Comparison of ENCODE assay signal across 25 mouse cellular contexts in genomic region chr2:167038297-167038696, GRCm38 (mm10). TPM values are rescaled to one million over a fixed set of nuclear protein-coding genes. Genes with fewer than 3 reads are reported as not detected.
DNase-seq lines count a peak whose midpoint lies in the region; ATAC-seq and TF ChIP-seq lines count a peak whose summit lies in the region.
"Had no signal": no experiment of that assay in that cellular context is flagged by ENCODE, and none has a peak within 500 bp of the region (broad histone marks: within the 10 kb centered on the region; RNA-seq: fewer than 3 reads in every experiment).

No protein-coding gene starts in this region.

- peaks cover 57% of the 10 kb centered on the region for H3K4me1 ChIP-seq in liver, embryonic 12.5 days
- H3K4me1 ChIP-seq in liver, postnatal 0 days (ENCODE audit: insufficient read depth), result peaks cover 18% of the 10 kb centered on the region
- H3K4me1 ChIP-seq: embryonic facial prominence, embryonic 15.5 days; forebrain, embryonic 10.5 days; hindbrain, embryonic 10.5 days had no signal

- H3K36me3 ChIP-seq in liver, embryonic 12.5 days, result peaks cover 100% of the 10 kb centered on the region
- peaks cover 99% of the 10 kb centered on the region for H3K36me3 ChIP-seq in liver, postnatal 0 days (replicated peaks; ENCODE audit: insufficient read depth, low read length)

- no peak overlapping the region for H3K9ac ChIP-seq in liver, embryonic 12.5 days
- no peak overlapping the region for H3K9ac ChIP-seq in liver, postnatal 0 days (replicated peaks)
- H3K9ac ChIP-seq: embryonic facial prominence, embryonic 15.5 days; heart, embryonic 15.5 days had no signal

- H3K4me3 ChIP-seq in liver, embryonic 12.5 days, result no peak overlapping the region
- H3K4me3 ChIP-seq in liver, postnatal 0 days (ENCODE audit: low read depth, low read length), result no peak overlapping the region
- H3K4me3 ChIP-seq: embryonic facial prominence, embryonic 15.5 days; erythroblast, embryonic 14.5 days; forebrain, embryonic 10.5 days; heart, embryonic 15.5 days; hindbrain, embryonic 10.5 days had no signal

- H3K27me3 ChIP-seq in liver, embryonic 12.5 days (replicated peaks), result no peaks in the 10 kb centered on the region
- H3K27me3 ChIP-seq in liver, postnatal 0 days (ENCODE audit: insufficient read depth, low read length), result no peaks in the 10 kb centered on the region
- H3K27me3 ChIP-seq: embryonic facial prominence, embryonic 15.5 days; heart, embryonic 15.5 days had no signal

- no peak for TF ChIP-seq CTCF in liver, postnatal 0 days (IDR thresholded peaks at IDR 0.05; ENCODE audit: low read depth)

- H3K9me3 ChIP-seq in liver, embryonic 12.5 days (replicated peaks), result no peaks in the 10 kb centered on the region
- H3K9me3 ChIP-seq in liver, postnatal 0 days (ENCODE audit: low read length), result no peaks in the 10 kb centered on the region
- H3K9me3 ChIP-seq: embryonic facial prominence, embryonic 15.5 days; forebrain, embryonic 10.5 days; G1E; heart, embryonic 15.5 days; hindbrain, embryonic 10.5 days had no signal

- no peak for TF ChIP-seq EP300 in liver, postnatal 0 days (IDR thresholded peaks at IDR 0.05; ENCODE audit: low read depth)

- peak; percentile 54 for DNase-seq in cerebellum, adult 11-12 months
- no peak for DNase-seq in liver, postnatal 0 days
- DNase-seq in cerebellum, adult 9-10 months, result peak; percentile 62
- peak; percentile 50 to 57 for DNase-seq in cerebellum, postnatal 25 days
- no peak for DNase-seq in adrenal gland, adult 2 months
- DNase-seq in neural tube, embryonic 10.5 days (ENCODE audit: extremely low spot score, low spot score), result no peak
- DNase-seq: adrenal gland, postnatal 10 days; B cell, adult 2 months; embryo, embryonic 11 days; gastrocnemius, postnatal 36 days; heart, adult 18-20 months had no signal

- WGBS in liver, embryonic 12.5 days (ENCODE audit: insufficient replicate concordance), result 84% methylated on average over 6 of the region's 6 CpGs
- 89% methylated on average over 6 of the region's 6 CpGs for WGBS in liver, postnatal 0 days (ENCODE audit: insufficient replicate concordance)

- no peak for ATAC-seq in cerebellum, adult (ENCODE audit: insufficient number of reproducible peaks, low FRiP score, low TSS enrichment)
- ATAC-seq in liver, embryonic 12.5 days, result no peak
- no peak for ATAC-seq in liver, postnatal 0 days
- ATAC-seq: CD4-positive, CD25-positive, alpha-beta regulatory T cell, adult 4 months; forebrain, embryonic 14.5 days; hindbrain, embryonic 16.5 days; inflammation-experienced regulatory T-cells, adult 6 months; intestine, postnatal 0 days had no signal

- H3K27ac ChIP-seq in liver, embryonic 12.5 days, result peak overlapping the region; percentile 85; the same call in 1 of the 2 replicates
- no peak overlapping the region for H3K27ac ChIP-seq in liver, postnatal 0 days (ENCODE audit: low read depth)
- H3K27ac ChIP-seq: embryonic facial prominence, embryonic 15.5 days; heart, embryonic 15.5 days; hindbrain, embryonic 10.5 days had no signal

- no peak overlapping the region for H3K4me2 ChIP-seq in liver, embryonic 12.5 days
- H3K4me2 ChIP-seq in liver, postnatal 0 days (ENCODE audit: low read depth, low read length), result no peak overlapping the region
- H3K4me2 ChIP-seq: embryonic facial prominence, embryonic 15.5 days; heart, embryonic 11.5 days; heart, embryonic 15.5 days had no signal

RNA-seq across cellular contexts. Expression of gene Ddx27, which starts 23.3 kb away (rescaled TPM):
- 78.8 and 79.3 TPM in 2 replicates for polyA plus RNA-seq in liver, embryonic 12.5 days (2016; fragmentation: Nextera tagmentation; extraction: Ambion mirVana)
- polyA plus RNA-seq in liver, postnatal 0 days (2015; fragmentation: Nextera tagmentation; extraction: Ambion mirVana), result 19.2 and 21.9 TPM in 2 replicates
- 10 to 100 TPM; 29.2 to 41.5 TPM for total RNA-seq in adrenal gland, adult 2 months (2021)
- polyA plus RNA-seq in adrenal gland, adult 2 months (2012; rRNA removed), result 28.3 and 31.1 TPM in 2 replicates

RNA-seq across cellular contexts. Expression of gene Znfx1, which starts 24.5 kb away (rescaled TPM):
- polyA plus RNA-seq in liver, embryonic 12.5 days (2016; fragmentation: Nextera tagmentation; extraction: Ambion mirVana), result 13.7 and 13.8 TPM in 2 replicates
- 5.8 and 6.3 TPM in 2 replicates for polyA plus RNA-seq in liver, postnatal 0 days (2015; fragmentation: Nextera tagmentation; extraction: Ambion mirVana)
- total RNA-seq in adrenal gland, adult 2 months (2021), result 10 to 100 TPM; 50.2 to 53.6 TPM
- 29.5 and 31.9 TPM in 2 replicates for polyA plus RNA-seq in adrenal gland, adult 2 months (2012; rRNA removed)

RNA-seq across cellular contexts. Expression of gene Stau1, which starts 42.2 kb away (rescaled TPM):
- polyA plus RNA-seq in liver, embryonic 12.5 days (2016; fragmentation: Nextera tagmentation; extraction: Ambion mirVana), result 36.1 and 37.7 TPM in 2 replicates
- polyA plus RNA-seq in liver, postnatal 0 days (2015; fragmentation: Nextera tagmentation; extraction: Ambion mirVana), result 28.6 and 31.5 TPM in 2 replicates
- total RNA-seq in adrenal gland, adult 2 months (2021), result 10 to 100 TPM; 61.5 to 91.7 TPM
- polyA plus RNA-seq in adrenal gland, adult 2 months (2012; rRNA removed), result 38.8 and 52.7 TPM in 2 replicates

Comparison
In these comparisons a context has a peak if more than half of its experiments do, and no peak if none do; other contexts are left out.
1. DNase-seq: peak in cerebellum, adult 11-12 months (single experiment), cerebellum, adult 9-10 months (single experiment) and cerebellum, postnatal 25 days (2 of 2); none in liver, postnatal 0 days (single experiment), adrenal gland, adult 2 months (single experiment) and neural tube, embryonic 10.5 days (single experiment).